Mouse (Mus musculus): ENCODE measurements around the gene Upk2. TPM values are rescaled to one million over a fixed set of nuclear protein-coding genes. Genes with fewer than 3 reads are reported as not detected.

Gene Upk2
- polyA plus RNA-seq, 1 experiment: not detected

DNA sequence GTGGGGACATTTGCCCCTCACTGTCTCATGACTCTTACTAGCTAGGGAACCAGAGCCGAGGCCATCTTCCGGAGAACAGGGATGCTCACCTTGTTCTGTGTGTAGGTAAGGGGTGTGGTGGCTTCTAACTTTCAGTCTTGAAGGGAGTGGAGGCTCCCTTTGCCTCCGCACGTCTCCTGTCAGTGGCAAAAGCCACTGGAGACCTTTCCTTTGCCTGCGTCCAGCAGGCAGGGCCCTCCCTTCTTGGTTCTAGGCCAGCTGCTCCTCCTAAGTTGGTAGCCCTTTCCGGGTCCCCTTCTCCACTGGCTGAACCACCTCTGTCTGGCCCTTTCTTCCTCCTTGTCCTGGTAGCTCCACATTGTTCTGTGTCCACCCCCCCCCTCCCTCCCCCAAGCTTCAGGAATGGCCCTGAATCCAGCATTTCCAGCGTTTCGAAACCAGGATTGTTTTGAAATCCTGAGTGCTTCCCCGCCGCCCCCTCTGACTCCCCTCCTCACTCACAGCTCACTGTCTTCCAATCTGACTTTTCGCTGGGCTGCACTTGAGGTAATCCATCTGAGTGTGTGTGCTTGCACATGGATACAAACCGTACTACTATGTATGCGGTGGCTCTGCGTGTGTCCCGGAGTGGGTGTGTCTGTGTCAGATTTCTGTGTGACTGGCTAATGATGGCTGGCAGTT is 32.1 kb upstream of the Upk2 start:
- DNase-seq (ENCODE audit: low read depth): peak; percentile 41

DNA sequence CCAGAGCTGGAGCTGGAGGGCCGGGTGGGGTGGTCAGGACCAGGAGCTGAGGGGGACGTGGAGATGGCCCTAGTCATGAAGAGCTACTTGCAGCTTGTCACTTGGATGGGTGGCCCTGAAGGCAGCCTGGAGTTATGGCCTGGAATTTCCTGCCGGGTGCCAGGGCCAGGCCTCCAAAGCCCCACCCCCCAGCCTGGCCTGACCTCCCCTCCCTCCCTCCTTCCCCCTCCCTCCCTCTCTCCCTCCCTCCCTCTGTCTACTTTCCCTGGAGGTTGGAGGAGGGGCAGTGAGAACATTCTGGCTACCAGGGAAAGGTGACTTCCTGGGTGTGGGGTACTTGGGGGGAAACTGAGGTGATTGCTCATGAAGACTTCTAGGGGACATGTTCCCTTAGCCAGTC is 31.6 kb upstream of the Upk2 start:
- no peak for TF ChIP-seq CTCF (IDR thresholded peaks at IDR 0.05; ENCODE audit: borderline replicate concordance, extremely low read depth, insufficient read depth, insufficient read length)
- DNase-seq (ENCODE audit: low read depth): peak; percentile 41

More for the DNA sequence above, 32.1 kb upstream of the Upk2 start:
- TF ChIP-seq CTCF (IDR thresholded peaks at IDR 0.05; ENCODE audit: borderline replicate concordance, extremely low read depth, insufficient read depth, insufficient read length): no peak
- TF ChIP-seq POLR2A (IDR thresholded peaks at IDR 0.05; ENCODE audit: borderline replicate concordance, extremely low read depth, insufficient read depth, insufficient read length, poor library complexity, severe bottlenecking): no peak

DNA sequence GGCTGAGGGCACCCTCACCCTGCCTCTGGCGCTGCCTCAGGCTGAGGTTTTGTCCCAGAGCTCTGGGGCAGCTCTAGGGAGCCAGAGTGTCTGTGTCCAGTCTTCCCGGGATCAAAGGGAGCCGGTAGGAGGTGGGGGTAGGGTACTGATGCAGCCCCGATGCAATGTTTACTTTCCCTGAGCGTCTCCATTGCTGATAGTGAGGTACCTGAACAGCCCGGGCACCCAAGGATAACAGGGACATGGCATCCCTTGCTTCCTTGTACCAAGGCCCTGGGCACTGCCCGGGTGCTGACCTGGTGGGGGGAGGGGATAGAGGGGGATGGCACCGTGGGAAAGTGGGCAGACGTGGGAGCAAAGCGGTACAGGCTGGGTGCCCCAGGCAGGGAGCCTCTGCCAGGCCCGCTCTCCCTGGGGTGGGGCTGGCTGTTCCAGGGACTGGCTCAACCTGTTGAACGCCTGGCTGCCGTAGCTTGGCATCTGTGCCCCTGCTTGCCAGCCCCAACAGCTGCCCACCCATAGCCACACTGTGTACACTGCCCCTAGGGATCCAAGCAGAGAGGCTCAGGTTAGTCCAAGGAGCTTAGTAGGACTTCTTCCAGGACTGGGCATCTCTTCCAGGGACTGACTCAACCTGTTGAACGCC is 30.9 kb upstream of the Upk2 start:
- DNase-seq (ENCODE audit: low read depth): no peak

DNA sequence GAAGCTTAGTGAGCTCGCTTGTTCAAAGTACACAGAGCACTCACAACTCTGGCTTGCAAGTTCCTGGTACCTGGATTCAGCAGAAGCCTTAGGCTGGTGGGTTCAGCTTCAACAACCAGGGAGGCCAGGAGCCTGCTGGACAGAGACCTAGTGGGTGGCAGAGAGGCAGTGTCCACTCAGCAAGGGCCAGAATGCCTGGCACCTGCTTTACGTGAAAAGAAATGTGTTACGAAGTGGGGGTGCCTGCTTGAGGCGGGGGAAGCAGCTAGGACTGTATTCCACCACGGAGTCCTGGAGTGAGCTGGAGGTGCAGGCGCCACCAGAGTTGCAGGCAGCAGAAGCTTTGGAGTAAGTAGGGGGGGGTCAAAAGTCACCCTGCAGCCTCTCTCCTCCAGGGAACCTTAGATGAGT is 30.3 kb upstream of the Upk2 start:
- no peak for TF ChIP-seq CTCF (IDR thresholded peaks at IDR 0.05; ENCODE audit: borderline replicate concordance, extremely low read depth, insufficient read depth, insufficient read length)
- TF ChIP-seq POLR2A (IDR thresholded peaks at IDR 0.05; ENCODE audit: borderline replicate concordance, extremely low read depth, insufficient read depth, insufficient read length, poor library complexity, severe bottlenecking): no peak
- DNase-seq (ENCODE audit: low read depth): no peak

More for the DNA sequence above, 30.9 kb upstream of the Upk2 start:
- no peak for TF ChIP-seq CTCF (IDR thresholded peaks at IDR 0.05; ENCODE audit: borderline replicate concordance, extremely low read depth, insufficient read depth, insufficient read length)
- no peak for TF ChIP-seq POLR2A (IDR thresholded peaks at IDR 0.05; ENCODE audit: borderline replicate concordance, extremely low read depth, insufficient read depth, insufficient read length, poor library complexity, severe bottlenecking)

DNA sequence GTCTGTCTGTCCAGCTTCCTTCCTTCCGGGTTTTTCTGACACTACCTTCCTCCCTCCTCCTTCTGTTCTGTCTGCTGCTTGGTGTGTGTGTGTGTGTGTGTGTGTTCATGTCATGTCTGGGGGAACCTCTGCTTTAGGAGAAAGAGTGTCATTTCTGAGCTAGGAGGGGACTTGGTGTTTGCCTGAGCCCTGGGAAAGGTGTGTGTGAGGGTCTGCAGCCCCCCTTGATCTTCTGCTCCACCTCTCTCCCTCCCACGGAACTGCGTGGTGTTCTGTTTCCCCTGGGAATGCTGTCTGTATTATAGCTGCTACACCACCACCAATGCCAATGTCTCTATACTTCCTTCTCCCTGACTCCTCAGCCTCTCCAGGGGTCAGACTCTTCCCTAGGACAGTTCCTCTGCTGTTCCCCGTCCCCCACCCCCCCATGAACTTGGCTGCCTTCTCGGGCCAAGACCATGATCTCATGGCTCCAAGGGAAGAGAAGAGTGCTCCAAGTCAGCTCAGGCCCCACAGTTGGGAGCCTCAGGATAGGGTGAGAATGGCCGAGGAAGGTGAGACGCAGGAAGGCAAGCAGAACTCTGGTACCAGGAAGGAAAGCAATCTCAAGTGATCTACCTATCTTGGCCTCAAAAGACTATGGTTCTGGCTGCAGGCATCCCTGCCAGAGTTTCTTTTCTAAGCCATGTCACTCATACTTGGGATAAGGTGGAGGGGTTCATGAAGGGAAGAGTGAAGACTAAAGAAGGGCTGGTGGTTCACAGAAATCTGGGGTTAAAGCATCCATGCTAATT is 29.7 kb upstream of the Upk2 start:
- TF ChIP-seq POLR2A (IDR thresholded peaks at IDR 0.05; ENCODE audit: borderline replicate concordance, extremely low read depth, insufficient read depth, insufficient read length, poor library complexity, severe bottlenecking) (no peak), CTCF (IDR thresholded peaks at IDR 0.05; ENCODE audit: borderline replicate concordance, extremely low read depth, insufficient read depth, insufficient read length) (no peak)
- no peak for DNase-seq (ENCODE audit: low read depth)

DNA sequence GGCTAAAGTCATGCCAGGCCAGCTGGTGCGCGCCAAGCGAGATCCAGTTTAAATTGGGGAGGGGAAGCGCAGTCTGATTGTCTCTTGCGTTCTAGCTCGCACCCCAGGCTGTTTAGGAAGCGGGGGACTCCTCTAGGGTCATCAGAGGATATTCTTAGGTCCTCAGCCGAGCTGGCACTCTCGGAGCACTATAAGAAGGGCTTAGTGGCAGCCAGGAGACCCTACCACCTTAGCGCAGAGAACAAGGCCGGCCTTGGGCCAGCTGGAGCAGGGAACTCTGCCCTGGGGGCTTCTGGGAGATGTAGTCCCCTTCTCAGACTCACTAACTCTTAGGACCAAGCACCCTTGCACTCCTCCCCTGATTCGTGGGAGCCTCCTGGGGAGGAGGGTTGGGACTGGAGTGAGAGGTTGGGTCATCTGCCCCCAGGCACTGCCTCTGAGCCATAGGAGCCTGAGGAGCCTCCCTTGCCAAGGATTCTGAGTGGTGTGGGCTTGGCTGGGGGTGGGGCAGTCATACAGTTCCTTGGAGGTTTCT is 28.8 kb upstream of the Upk2 start:
- peak; percentile 88 for DNase-seq (ENCODE audit: low read depth)
- TF ChIP-seq POLR2A (IDR thresholded peaks at IDR 0.05; ENCODE audit: borderline replicate concordance, extremely low read depth, insufficient read depth, insufficient read length, poor library complexity, severe bottlenecking): no peak
- no peak for TF ChIP-seq CTCF (IDR thresholded peaks at IDR 0.05; ENCODE audit: borderline replicate concordance, extremely low read depth, insufficient read depth, insufficient read length)

DNA sequence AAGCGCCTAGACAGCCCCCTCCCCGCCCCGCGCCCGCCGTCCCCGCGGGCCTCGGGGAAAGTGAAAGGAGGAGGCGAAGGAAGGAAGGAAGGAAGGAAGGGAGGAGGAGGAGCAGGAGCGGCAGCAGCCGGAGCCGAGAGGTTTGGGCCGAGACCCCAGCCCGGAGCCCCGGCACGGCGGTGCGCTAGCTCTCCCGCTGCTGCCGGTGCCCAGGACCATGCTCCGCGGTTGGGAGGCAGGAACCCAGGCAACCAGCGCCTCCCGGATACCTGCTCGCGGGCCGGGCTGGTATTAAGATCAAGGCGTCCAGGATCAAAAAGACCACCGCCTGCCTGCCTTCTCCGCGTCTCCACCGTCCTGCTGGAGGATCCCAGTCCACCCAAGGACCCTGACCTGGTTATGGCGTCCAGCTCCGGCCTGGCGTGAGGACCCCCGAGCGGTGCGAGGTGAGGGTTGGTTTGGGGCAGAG is 28.3 kb upstream of the Upk2 start:
- peak; percentile 40 for DNase-seq (ENCODE audit: low read depth)

DNA sequence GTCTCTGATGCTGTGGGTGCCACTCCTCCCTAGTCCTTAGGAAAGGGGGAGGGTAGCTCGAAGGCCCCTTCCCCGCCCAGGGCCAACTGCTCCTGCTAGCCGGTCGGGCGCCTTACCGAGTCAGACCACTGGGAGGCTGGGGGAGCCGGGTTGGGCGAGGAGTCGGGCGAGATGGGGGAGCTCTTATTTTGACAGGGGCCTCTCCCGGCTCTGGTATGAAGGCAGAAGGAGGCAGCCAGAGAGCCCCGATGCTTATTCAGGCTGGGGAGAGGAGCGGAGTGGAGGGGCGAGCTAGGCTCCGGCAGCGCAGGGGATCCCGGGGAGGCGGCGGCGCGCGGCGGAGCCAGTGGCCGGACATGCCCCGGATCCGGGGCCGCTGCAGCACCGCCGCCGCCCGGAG is 27.8 kb upstream of the Upk2 start, which contains the start of gene Bcl9l:
Gene Bcl9l, plus strand, starts transcription at position 274 of the 400 bp plus-strand sequence.
- TF ChIP-seq CTCF (IDR thresholded peaks at IDR 0.05; ENCODE audit: borderline replicate concordance, extremely low read depth, insufficient read depth, insufficient read length) (peak; percentile 80), POLR2A (IDR thresholded peaks at IDR 0.05; ENCODE audit: borderline replicate concordance, extremely low read depth, insufficient read depth, insufficient read length, poor library complexity, severe bottlenecking) (peak; percentile 78)
- peak; percentile 98 for DNase-seq (ENCODE audit: low read depth)

More for the DNA sequence above, 28.3 kb upstream of the Upk2 start:
- TF ChIP-seq CTCF (IDR thresholded peaks at IDR 0.05; ENCODE audit: borderline replicate concordance, extremely low read depth, insufficient read depth, insufficient read length) (no peak), POLR2A (IDR thresholded peaks at IDR 0.05; ENCODE audit: borderline replicate concordance, extremely low read depth, insufficient read depth, insufficient read length, poor library complexity, severe bottlenecking) (no peak)

DNA sequence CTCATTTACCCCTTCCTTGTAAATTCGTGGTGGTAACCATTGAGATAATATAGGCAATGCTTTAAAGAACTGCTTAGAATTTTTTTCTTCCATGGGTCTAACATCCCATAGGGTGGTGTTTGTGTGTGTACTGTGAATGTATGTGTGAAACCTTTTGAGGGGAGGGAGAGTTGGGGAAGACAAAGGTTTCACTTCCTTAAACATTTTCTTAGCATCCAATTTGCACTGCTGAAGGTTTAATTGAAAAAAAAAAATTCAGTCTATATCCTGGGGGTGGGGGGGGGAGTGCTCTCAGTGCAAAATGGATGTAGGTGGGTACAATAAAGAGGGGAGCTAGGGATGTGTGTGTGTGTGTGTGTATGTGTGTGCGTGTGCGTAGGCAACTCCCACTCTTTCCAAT is 27.3 kb upstream of the Upk2 start:
- no peak for TF ChIP-seq POLR2A (IDR thresholded peaks at IDR 0.05; ENCODE audit: borderline replicate concordance, extremely low read depth, insufficient read depth, insufficient read length, poor library complexity, severe bottlenecking)
- TF ChIP-seq CTCF (IDR thresholded peaks at IDR 0.05; ENCODE audit: borderline replicate concordance, extremely low read depth, insufficient read depth, insufficient read length): no peak
- DNase-seq (ENCODE audit: low read depth): no peak

DNA sequence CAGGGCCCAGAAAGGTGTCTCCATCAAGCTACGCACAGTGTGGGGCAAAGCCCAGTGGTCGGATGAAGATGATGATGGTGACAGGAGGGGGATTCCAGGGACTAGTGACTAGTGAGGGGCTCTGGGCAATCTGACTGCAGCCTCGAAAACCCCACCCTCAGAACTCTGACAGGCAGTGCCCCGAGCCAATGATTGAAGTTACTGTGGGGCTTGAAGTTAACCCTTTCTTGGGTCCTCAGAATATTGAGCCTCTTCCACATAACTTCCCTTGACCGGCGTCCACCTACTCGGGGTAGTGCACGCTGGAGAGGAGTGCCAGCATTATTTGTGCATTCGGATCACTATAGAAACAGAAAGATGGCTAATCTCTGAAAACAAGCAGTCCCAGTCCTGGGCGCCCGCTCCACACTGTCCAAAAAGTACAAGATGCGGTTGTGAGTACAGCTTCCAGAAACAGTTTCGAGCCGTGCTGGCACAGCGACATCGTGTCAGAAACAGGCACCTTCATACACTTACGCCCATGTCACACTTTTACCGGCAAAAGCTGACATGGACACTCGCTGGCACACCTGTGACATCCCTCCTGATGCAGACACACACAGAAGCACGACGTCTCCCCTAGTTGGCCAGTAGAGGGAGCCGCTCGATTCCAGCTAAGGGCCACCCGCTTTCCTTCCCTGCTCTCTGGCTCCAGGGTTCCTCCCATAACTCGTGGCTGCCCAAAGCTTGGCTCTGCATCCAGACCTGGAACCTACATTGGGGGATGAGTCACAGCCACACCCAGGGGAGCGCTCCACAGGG is 25.1 kb upstream of the Upk2 start:
- TF ChIP-seq CTCF (IDR thresholded peaks at IDR 0.05; ENCODE audit: borderline replicate concordance, extremely low read depth, insufficient read depth, insufficient read length) (peak; percentile 95), POLR2A (IDR thresholded peaks at IDR 0.05; ENCODE audit: borderline replicate concordance, extremely low read depth, insufficient read depth, insufficient read length, poor library complexity, severe bottlenecking) (peak; percentile 15; the same call in 1 of the 2 replicates)
- peak; percentile 97 for DNase-seq (ENCODE audit: low read depth)
